Mouse (Mus musculus) spleen, adult 2 months (tissue): ENCODE measurements around the gene Hnrnpc. TPM values are rescaled to one million over a fixed set of nuclear protein-coding genes. Genes with fewer than 3 reads are reported as not detected.

Experiments used
- DNase-seq, 2 experiments: peaks; one replicate each; pipeline versions ENCODE4 v3.0.0 to v3.0.0-alpha.2; 2012 to 2021; ENCODE audit warnings: low spot score in 2 of 2, low read depth in 1 of 2
- H3K27ac ChIP-seq: fragments of 200-500 bp; 2 replicates; pipeline ENCODE4 v1.5.1; 2012; ENCODE audit warnings: low read length, inconsistent platforms; ENCODE audit not compliant: insufficient read depth
- H3K27me3 ChIP-seq: fragments of 200-500 bp; 2 replicates; pipeline ENCODE4 v1.6.1; 2012; ENCODE audit warnings: mild to moderate bottlenecking, moderate library complexity, low read length, inconsistent platforms; ENCODE audit not compliant: control insufficient read depth, insufficient read depth
- H3K36me3 ChIP-seq: fragments of 200-500 bp; 2 replicates; pipeline ENCODE4 v1.6.1; 2012; ENCODE audit warnings: mild to moderate bottlenecking, low read length, inconsistent platforms; ENCODE audit not compliant: control insufficient read depth, insufficient read depth
- H3K4me1 ChIP-seq: fragments of 200-500 bp; 2 replicates; pipeline ENCODE4 v1.6.1; 2011; ENCODE audit warnings: inconsistent platforms; ENCODE audit not compliant: control insufficient read depth, insufficient read depth, insufficient read length
- H3K4me3 ChIP-seq: fragments of 200-500 bp; 2 replicates; pipeline ENCODE4 v1.5.1; 2011; ENCODE audit warnings: mild to moderate bottlenecking, inconsistent platforms; ENCODE audit not compliant: insufficient read depth, insufficient read length; ENCODE audit errors: extremely low read depth
- CTCF ChIP-seq: fragments of 200-500 bp; IDR thresholded peaks from 2 replicates; pipeline ENCODE4 v1.5.1; 2011; ENCODE audit warnings: mild to moderate bottlenecking, inconsistent platforms; ENCODE audit not compliant: insufficient read depth, insufficient read length, insufficient replicate concordance; ENCODE audit errors: extremely low read depth
- POLR2A ChIP-seq: fragments of 200-500 bp; IDR thresholded peaks from 2 replicates; pipeline ENCODE4 v1.6.1; 2011; ENCODE audit warnings: low read depth, low read length, inconsistent platforms
- WGBS: fragments of 180-500 bp; shearing (Covaris S2); methylation state at CpG from one replicate; pipeline ENCODE4 v1.1.7; 2018; 5-methylcytosine and 5-hydroxymethylcytosine counted together
- polyA plus RNA-seq: library from polyadenylated mRNA; depleted of rRNA; stranded (reverse); fragments of >200 nt; gene quantifications from 2 replicates; pipeline ENCODE4 v1.2.3, GENCODE M21; 2012; rRNA removed

The Hnrnpc gene
- 47.8 and 57.3 TPM in 2 replicates for polyA plus RNA-seq

- DNase-seq: peak; percentile 100
- Histone ChIP-seq H3K36me3 (0 out of 2 replicates have a peak, but pooled peaks cover 1% of the 10 kb centered on the region), H3K27me3 (no peaks in the 10 kb centered on the region), H3K4me3 (peak within 1 kb of the TSS; percentile 90), H3K27ac (peak within 1 kb of the TSS; percentile 94), H3K4me1 (peaks cover 4% of the 10 kb centered on the region)
- WGBS: under 1% methylated on average over 50 of the region's 50 CpGs
- TF ChIP-seq CTCF (no peak), POLR2A (peak; percentile 98)
These were observed at the start of gene Hnrnpc for GRCm38 (mm10) chr14:52103856-52104676. Gene Hnrnpc (minus strand): TSS chr14:52104028.

GRCm38 (mm10) chr14:52152613-52153012, 48.8 kb upstream of the Hnrnpc start:
- H3K4me1 ChIP-seq: peaks cover 2% of the 10 kb centered on the region; the same call in 1 of the 2 replicates
- TF ChIP-seq CTCF: no peak
- TF ChIP-seq POLR2A: no peak
- no peak for DNase-seq
- H3K27ac ChIP-seq: no peak overlapping the region
- H3K4me3 ChIP-seq: no peak overlapping the region
- WGBS: 78% methylated on average over 3 of the region's 3 CpGs
- no peaks in the 10 kb centered on the region for H3K36me3 ChIP-seq
- no peaks in the 10 kb centered on the region for H3K27me3 ChIP-seq

GRCm38 (mm10) chr14:52152179-52152578, 48.4 kb upstream of the Hnrnpc start:
- TF ChIP-seq CTCF (no peak), POLR2A (no peak)
- Histone ChIP-seq H3K36me3 (no peaks in the 10 kb centered on the region), H3K4me3 (no peak overlapping the region), H3K4me1 (peaks cover 2% of the 10 kb centered on the region; the same call in 1 of the 2 replicates), H3K27ac (no peak overlapping the region), H3K27me3 (no peaks in the 10 kb centered on the region)
- DNase-seq: no peak
- 90% methylated on average over 7 of the region's 7 CpGs for WGBS

GRCm38 (mm10) chr14:52149888-52150287, 46.1 kb upstream of the Hnrnpc start:
- 24% methylated on average over 4 of the region's 4 CpGs for WGBS
- Histone ChIP-seq H3K4me1 (no peaks in the 10 kb centered on the region; the same call in 1 of the 2 replicates), H3K4me3 (no peak overlapping the region), H3K27ac (no peak overlapping the region), H3K36me3 (no peaks in the 10 kb centered on the region; the same call in 1 of the 2 replicates), H3K27me3 (no peaks in the 10 kb centered on the region)
- DNase-seq: no peak
- TF ChIP-seq CTCF: no peak
- TF ChIP-seq POLR2A: no peak

- TF ChIP-seq POLR2A: no peak
- TF ChIP-seq CTCF: peak; percentile 23; the same call in 1 of the 2 replicates
- Histone ChIP-seq H3K4me1 (peaks cover 2% of the 10 kb centered on the region; the same call in 1 of the 2 replicates), H3K27me3 (no peaks in the 10 kb centered on the region), H3K36me3 (no peaks in the 10 kb centered on the region; the same call in 1 of the 2 replicates), H3K27ac (no peak overlapping the region), H3K4me3 (no peak overlapping the region)
- peak in 1 of 2 experiments; percentile 26 for DNase-seq
- 74% methylated on average over 4 of the region's 4 CpGs for WGBS
These were observed 42.7 kb upstream of the Hnrnpc start for GRCm38 (mm10) chr14:52146540-52146939.

- H3K36me3 ChIP-seq: no peaks in the 10 kb centered on the region; the same call in 1 of the 2 replicates
- no peak overlapping the region for H3K27ac ChIP-seq
- TF ChIP-seq CTCF (no peak), POLR2A (no peak)
- peaks cover 6% of the 10 kb centered on the region; the same call in 1 of the 2 replicates for H3K4me1 ChIP-seq
- no peaks in the 10 kb centered on the region for H3K27me3 ChIP-seq
- no peak for DNase-seq
- WGBS: 50% methylated on average over 4 of the region's 4 CpGs
- H3K4me3 ChIP-seq: no peak overlapping the region
These were observed 40.3 kb upstream of the Hnrnpc start for GRCm38 (mm10) chr14:52144165-52144564.

- H3K4me3 ChIP-seq: peak overlapping the region; percentile 64
- WGBS: 15% methylated on average over 16 of the region's 16 CpGs
- H3K27me3 ChIP-seq: no peaks in the 10 kb centered on the region
- H3K4me1 ChIP-seq: peaks cover 6% of the 10 kb centered on the region; the same call in 1 of the 2 replicates
- no peak for DNase-seq
- TF ChIP-seq POLR2A (no peak), CTCF (no peak)
- no peaks in the 10 kb centered on the region; the same call in 1 of the 2 replicates for H3K36me3 ChIP-seq
- peak overlapping the region; percentile 65 for H3K27ac ChIP-seq
These were observed 37.8 kb upstream of the Hnrnpc start for GRCm38 (mm10) chr14:52141445-52142127.
